Mouse (Mus musculus): ENCODE data around the gene Phgr1. TPM values are rescaled to one million over a fixed set of nuclear protein-coding genes. Genes with fewer than 3 reads are reported as not detected.

The Phgr1 gene
- total RNA-seq, 2 experiments from 2014 or later: not detected

DNA sequence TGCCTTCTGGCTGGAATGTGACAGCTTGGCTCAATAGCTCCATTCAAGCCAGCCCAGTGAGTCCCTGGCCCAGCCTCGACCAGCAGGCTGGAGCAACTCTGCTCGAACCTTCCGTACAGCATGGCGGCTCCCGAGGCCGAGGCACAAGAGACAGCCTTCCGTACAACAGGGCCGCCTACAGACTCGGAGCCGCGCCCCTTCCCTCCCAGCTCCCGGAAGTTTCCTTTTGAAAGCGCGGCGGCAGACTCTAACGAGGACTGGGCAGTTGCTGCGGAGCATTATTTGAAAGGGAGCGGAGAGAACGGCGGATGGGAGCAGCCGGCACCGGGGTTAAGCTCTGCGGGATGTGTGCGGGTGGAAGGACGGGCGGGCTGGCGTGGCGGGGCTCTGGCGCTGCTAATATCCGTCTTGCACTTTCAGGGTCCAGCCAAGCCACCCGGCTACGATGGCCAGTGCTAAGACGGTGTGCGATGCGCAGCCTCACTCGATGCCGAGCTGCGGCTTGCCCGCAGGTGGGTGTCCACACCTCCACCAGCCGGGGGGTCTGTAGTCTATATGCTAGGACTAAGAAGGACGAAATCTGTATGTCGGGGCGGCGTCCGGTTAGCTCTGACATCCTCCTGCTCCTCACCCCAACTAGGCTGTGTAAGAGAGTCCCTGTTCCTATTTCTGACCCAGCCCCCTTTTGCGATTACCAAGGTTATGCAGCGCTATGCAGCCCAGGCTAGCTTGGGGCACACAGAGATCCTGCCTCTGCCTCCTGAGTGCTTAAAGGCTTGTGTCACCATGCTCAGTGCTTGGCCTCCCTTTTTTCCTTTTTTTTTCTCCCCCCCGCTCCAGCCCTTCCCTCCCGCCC is 41.6 kb downstream of the Phgr1 start, which contains the start of gene Knstrn:
Gene Knstrn, plus strand, starts transcription at position 23 of the 856 bp plus-strand sequence.
- peak; percentile 81 to 89 for DNase-seq (ENCODE audit: low spot score in 2 of 2)

DNA sequence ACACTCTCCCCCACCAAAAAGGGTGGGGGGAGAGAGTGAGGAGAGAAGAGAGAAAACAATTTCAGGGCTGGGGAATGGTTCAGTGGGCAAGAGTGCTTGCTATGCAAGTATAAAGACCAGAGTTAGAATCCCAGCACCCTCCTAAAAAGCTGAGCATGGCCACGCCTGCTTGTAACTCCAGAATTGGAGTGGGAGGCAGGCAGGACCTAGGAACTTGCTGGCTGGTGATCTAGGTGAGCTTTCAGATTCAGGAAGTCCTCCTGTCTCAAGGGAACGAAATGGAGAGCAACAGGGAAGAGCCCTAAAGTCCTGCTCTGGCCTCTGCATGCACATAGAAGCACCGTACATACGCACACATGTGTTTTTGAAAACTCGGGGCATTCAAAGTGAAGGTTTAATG is 50.2 kb downstream of the Phgr1 start:
- DNase-seq (ENCODE audit: low spot score in 2 of 2): no peak

DNA sequence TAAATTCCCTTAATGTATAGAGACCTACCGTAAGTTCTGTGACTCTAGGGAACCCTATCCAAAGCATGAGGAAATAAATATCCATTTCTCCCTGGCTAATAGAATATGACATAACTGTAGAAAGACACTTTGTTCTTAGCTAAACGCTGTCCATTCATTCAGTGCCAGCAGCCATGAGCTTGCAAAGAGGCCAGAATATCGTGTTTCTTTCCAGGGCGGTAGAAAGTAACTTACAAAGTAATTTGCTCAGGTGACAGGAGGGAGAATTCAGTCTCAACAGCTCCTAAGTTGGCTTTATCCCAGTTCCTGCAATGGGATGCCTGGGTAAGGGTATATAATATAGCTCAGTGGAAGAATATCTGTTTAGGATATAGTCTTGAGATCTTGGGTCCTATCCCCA is 51.8 kb downstream of the Phgr1 start:
- DNase-seq (ENCODE audit: low spot score in 2 of 2): no peak

Other genes starting within 250 kb of the Phgr1 start
- gene Bmf, start 223.1 kb upstream of the Phgr1 start, total RNA-seq (2021): 1 to 10 TPM; 1.2 to 2.8 TPM
- 1 to 10 TPM; 2.4 TPM for gene Bub1b, start 174.6 kb upstream of the Phgr1 start, total RNA-seq (2021)
- gene Pak6, start 109.5 kb upstream of the Phgr1 start, total RNA-seq (2021): 10 to 100 TPM; 54.3 to 67.9 TPM
- 10 to 100 TPM; 18.1 to 18.6 TPM for gene Ankrd63, start 68.8 kb upstream of the Phgr1 start, total RNA-seq (2021)
- 1 to 10 TPM; 2.2 to 2.5 TPM for gene Plcb2, start 44.3 kb upstream of the Phgr1 start, total RNA-seq (2021)
- 10 to 100 TPM; 71.4 to 77.5 TPM for gene Inafm2, start 27.0 kb upstream of the Phgr1 start, total RNA-seq (2021)
- gene Ccdc9b, start 10.1 kb upstream of the Phgr1 start, total RNA-seq (2021): 1 to 10 TPM; 6.5 to 6.7 TPM
- gene Disp2, start 7.0 kb downstream of the Phgr1 start, total RNA-seq (2021): 100 to 1,000 TPM; 261 to 266 TPM
- gene Knstrn, start 41.2 kb downstream of the Phgr1 start, total RNA-seq (2021): 1 to 10 TPM; 1.1 TPM
- gene Ivd, start 89.2 kb downstream of the Phgr1 start, total RNA-seq (2021): 100 to 1,000 TPM in 1 of 2 experiments, 10 to 100 TPM in 1; 94.5 to 101 TPM
- gene Bahd1, start 127.6 kb downstream of the Phgr1 start, total RNA-seq (2021): 10 to 100 TPM; 65.2 to 68.1 TPM
- gene Chst14, start 153.7 kb downstream of the Phgr1 start, total RNA-seq (2021): 1 to 10 TPM; 3.2 to 3.3 TPM

All from layer of hippocampus, adult 18-20 months (tissue).